Mouse (Mus musculus): ENCODE measurements around the gene Fggy. TPM values are rescaled to one million over a fixed set of nuclear protein-coding genes. Genes with fewer than 3 reads are reported as not detected.

Gene Fggy
- total and polyA plus RNA-seq, 3 experiments = 3.8 to 9.7 (median 7.4) TPM

- Histone ChIP-seq H3K4me1 (ENCODE audit: control insufficient read depth, insufficient read depth, low read length) (peaks cover 5% of the 10 kb centered on the region), H3K27me3 (ENCODE audit: control insufficient read depth, insufficient read depth, low read length) (no peaks in the 10 kb centered on the region), H3K27ac (no peak overlapping the region), H3K4me3 (no peak overlapping the region), H3K36me3 (ENCODE audit: control insufficient read depth, insufficient read depth, low read length) (no peaks in the 10 kb centered on the region), H3K9ac (ENCODE audit: low read depth, low read length) (no peak overlapping the region), H3K79me2 (replicated peaks; ENCODE audit: control insufficient read depth, insufficient read depth, low read length) (no peaks in the 10 kb centered on the region)
- 46% methylated on average over 4 of the region's 4 CpGs for WGBS
- intact Hi-C loops (cut with DNase I) = no loop called here
- DNase-seq = no peak
- TF ChIP-seq EP300 (IDR thresholded peaks at IDR 0.05; ENCODE audit: insufficient read depth, low read depth, low read length) (no peak), POLR2A (IDR thresholded peaks at IDR 0.05; ENCODE audit: insufficient read depth, low read depth, low read length) (no peak), CTCF (IDR thresholded peaks at IDR 0.05) (no peak)
Observed at GRCm38 (mm10) chr4:95899926-95900712, 342.8 kb downstream of the Fggy start.

GRCm38 (mm10) chr4:95900815-95901214 is 343.5 kb downstream of the Fggy start:
- no peak overlapping the region for H3K27ac ChIP-seq
- no peaks in the 10 kb centered on the region for H3K27me3 ChIP-seq (ENCODE audit: control insufficient read depth, insufficient read depth, low read length)
- DNase-seq = no peak
- TF ChIP-seq POLR2A (IDR thresholded peaks at IDR 0.05; ENCODE audit: insufficient read depth, low read depth, low read length) = no peak
- TF ChIP-seq EP300 (IDR thresholded peaks at IDR 0.05; ENCODE audit: insufficient read depth, low read depth, low read length) = no peak
- no peak for TF ChIP-seq CTCF (IDR thresholded peaks at IDR 0.05)
- H3K36me3 ChIP-seq (ENCODE audit: control insufficient read depth, insufficient read depth, low read length) = no peaks in the 10 kb centered on the region
- intact Hi-C loops (cut with DNase I) = no loop called here
- peaks cover 5% of the 10 kb centered on the region for H3K4me1 ChIP-seq (ENCODE audit: control insufficient read depth, insufficient read depth, low read length)
- H3K9ac ChIP-seq (ENCODE audit: low read depth, low read length) = no peak overlapping the region
- no peak overlapping the region for H3K4me3 ChIP-seq
- H3K79me2 ChIP-seq (replicated peaks; ENCODE audit: control insufficient read depth, insufficient read depth, low read length) = no peaks in the 10 kb centered on the region
- 48% methylated on average over 1 of the region's 1 CpGs for WGBS

- H3K79me2 ChIP-seq (replicated peaks; ENCODE audit: control insufficient read depth, insufficient read depth, low read length) = no peaks in the 10 kb centered on the region
- TF ChIP-seq EP300 (IDR thresholded peaks at IDR 0.05; ENCODE audit: insufficient read depth, low read depth, low read length) = no peak
- no peak for TF ChIP-seq POLR2A (IDR thresholded peaks at IDR 0.05; ENCODE audit: insufficient read depth, low read depth, low read length)
- TF ChIP-seq CTCF (IDR thresholded peaks at IDR 0.05) = no peak
- intact Hi-C loops (cut with DNase I) = no loop called here
- no peaks in the 10 kb centered on the region for H3K36me3 ChIP-seq (ENCODE audit: control insufficient read depth, insufficient read depth, low read length)
- no peak overlapping the region for H3K4me3 ChIP-seq
- H3K27me3 ChIP-seq (ENCODE audit: control insufficient read depth, insufficient read depth, low read length) = no peaks in the 10 kb centered on the region
- no peaks in the 10 kb centered on the region for H3K4me1 ChIP-seq (ENCODE audit: control insufficient read depth, insufficient read depth, low read length)
- no peak overlapping the region for H3K9ac ChIP-seq (ENCODE audit: low read depth, low read length)
- H3K27ac ChIP-seq = no peak overlapping the region
- no peak for DNase-seq
Observed at GRCm38 (mm10) chr4:95906141-95906540, 348.8 kb downstream of the Fggy start.

GRCm38 (mm10) chr4:95909689-95910654 is 352.7 kb downstream of the Fggy start:
- WGBS = 77% methylated on average over 2 of the region's 2 CpGs
- H3K79me2 ChIP-seq (replicated peaks; ENCODE audit: control insufficient read depth, insufficient read depth, low read length) = no peaks in the 10 kb centered on the region
- intact Hi-C loops (cut with DNase I) = no loop called here

GRCm38 (mm10) chr4:95913026-95913425 is 355.7 kb downstream of the Fggy start:
- no peaks in the 10 kb centered on the region for H3K79me2 ChIP-seq (replicated peaks; ENCODE audit: control insufficient read depth, insufficient read depth, low read length)
- no peak overlapping the region for H3K4me3 ChIP-seq
- whole genome bisulfite sequencing = 81% methylated on average over 1 of the region's 1 CpGs
- no peaks in the 10 kb centered on the region for H3K36me3 ChIP-seq (ENCODE audit: control insufficient read depth, insufficient read depth, low read length)
- no peak overlapping the region for H3K27ac ChIP-seq
- TF ChIP-seq POLR2A (IDR thresholded peaks at IDR 0.05; ENCODE audit: insufficient read depth, low read depth, low read length) = no peak
- TF ChIP-seq CTCF (IDR thresholded peaks at IDR 0.05) = no peak
- TF ChIP-seq EP300 (IDR thresholded peaks at IDR 0.05; ENCODE audit: insufficient read depth, low read depth, low read length) = no peak
- no peak overlapping the region for H3K9ac ChIP-seq (ENCODE audit: low read depth, low read length)
- H3K4me1 ChIP-seq (ENCODE audit: control insufficient read depth, insufficient read depth, low read length) = no peaks in the 10 kb centered on the region
- DNase-seq = no peak
- no peaks in the 10 kb centered on the region for H3K27me3 ChIP-seq (ENCODE audit: control insufficient read depth, insufficient read depth, low read length)
- intact Hi-C loops (cut with DNase I) = no loop called here

More at GRCm38 (mm10) chr4:95909689-95910654, 352.7 kb downstream of the Fggy start:
- Histone ChIP-seq H3K27me3 (ENCODE audit: control insufficient read depth, insufficient read depth, low read length) (no peaks in the 10 kb centered on the region), H3K36me3 (ENCODE audit: control insufficient read depth, insufficient read depth, low read length) (no peaks in the 10 kb centered on the region), H3K4me1 (ENCODE audit: control insufficient read depth, insufficient read depth, low read length) (no peaks in the 10 kb centered on the region), H3K27ac (no peak overlapping the region), H3K4me3 (no peak overlapping the region), H3K9ac (ENCODE audit: low read depth, low read length) (no peak overlapping the region)
- DNase-seq = no peak
- no peak for TF ChIP-seq EP300 (IDR thresholded peaks at IDR 0.05; ENCODE audit: insufficient read depth, low read depth, low read length)
- TF ChIP-seq POLR2A (IDR thresholded peaks at IDR 0.05; ENCODE audit: insufficient read depth, low read depth, low read length) = no peak
- no peak for TF ChIP-seq CTCF (IDR thresholded peaks at IDR 0.05)
